Mouse (Mus musculus): ENCODE data around the gene Gabrg2.

Gabrg2 gene

DNA sequence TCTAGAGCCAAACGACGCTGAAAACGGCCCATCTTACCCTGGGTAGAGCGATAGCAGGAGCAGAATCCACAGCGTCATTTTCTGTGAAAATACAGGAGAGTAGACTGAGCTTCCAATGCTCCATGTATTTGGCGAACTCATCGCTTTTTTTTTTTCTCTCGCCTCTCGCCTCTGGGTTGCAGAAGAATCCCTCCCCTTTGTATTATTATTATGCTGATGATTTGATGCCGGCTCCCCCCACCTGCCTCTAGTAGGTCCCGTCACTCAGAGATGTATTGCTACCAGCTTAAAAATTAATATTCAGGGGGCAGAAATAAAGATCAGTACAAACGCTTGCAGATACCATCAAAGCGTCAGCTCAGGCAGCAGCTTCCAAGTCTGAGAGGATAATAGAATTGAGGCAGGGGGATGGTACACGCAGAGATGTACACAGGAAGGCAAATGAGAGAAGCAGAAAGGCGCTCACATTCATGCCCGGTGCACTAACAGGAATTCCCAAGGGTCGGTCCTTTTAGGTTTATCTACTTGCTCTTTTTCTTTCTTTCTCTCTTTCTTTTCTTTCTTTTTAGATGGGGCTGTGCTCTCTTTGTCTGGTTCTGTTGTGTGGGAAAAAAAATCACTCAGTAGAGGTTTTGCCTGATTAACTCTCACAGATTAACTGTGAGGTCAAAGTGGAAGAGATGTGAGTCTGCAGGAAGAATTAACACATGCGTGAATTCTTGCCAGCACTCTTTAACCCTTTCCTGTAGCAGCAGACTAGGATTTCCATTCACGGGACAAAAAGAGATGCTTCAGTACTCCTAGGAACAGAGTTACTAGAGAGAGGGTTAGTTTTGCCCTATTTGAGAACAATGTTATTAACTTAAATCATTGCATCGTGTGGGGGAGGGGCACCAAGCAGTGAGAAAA is at the start of gene Gabrg2:
Gene Gabrg2, minus strand, starts transcription at position 668 of the 909 bp plus-strand sequence.
- DNase-seq (ENCODE audit: low spot score in 2 of 2), result peak; percentile 51 to 60

DNA sequence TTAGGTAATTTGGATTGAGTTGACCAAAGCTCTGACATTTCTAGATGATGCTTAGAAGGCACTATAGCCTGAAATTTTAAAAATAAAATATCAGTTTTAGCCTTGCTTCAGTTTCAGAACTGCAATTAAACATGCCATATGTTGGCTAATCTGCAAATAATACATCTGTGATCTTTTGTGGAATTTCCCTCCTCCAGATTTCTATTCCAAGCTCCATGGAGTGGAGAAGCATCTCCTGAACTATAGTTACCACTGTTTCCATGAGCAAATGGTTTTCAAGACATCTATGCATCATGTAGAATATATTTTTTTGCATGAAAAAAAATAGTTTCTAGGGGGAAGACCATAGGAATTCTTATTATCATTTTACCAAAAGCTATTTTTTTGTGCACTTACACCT is 47.5 kb upstream of the Gabrg2 start:
- no peak for DNase-seq (ENCODE audit: low spot score in 2 of 2)

DNA sequence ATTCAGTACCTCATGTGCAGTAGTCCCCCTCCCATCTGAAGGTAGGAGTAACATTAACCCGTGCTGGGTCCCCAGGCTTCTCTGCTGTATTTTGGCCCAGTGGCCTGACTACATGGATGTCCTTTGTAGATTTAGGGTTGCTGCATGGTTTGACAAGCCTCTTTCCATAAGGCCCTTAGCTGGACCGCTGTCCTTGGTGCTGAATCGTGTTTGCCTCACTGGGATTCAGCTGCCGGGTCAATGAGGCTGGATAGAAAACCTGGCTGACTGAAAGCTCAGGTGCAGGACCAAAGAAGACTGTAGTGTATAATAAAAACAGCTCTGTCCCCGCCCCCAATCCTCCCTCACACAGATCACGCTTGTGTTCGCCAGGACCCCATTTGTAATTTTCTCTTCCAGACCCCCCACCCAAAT is 1.2 kb downstream of the Gabrg2 start:
- DNase-seq (ENCODE audit: low spot score in 2 of 2), result peak; percentile 61 to 66

DNA sequence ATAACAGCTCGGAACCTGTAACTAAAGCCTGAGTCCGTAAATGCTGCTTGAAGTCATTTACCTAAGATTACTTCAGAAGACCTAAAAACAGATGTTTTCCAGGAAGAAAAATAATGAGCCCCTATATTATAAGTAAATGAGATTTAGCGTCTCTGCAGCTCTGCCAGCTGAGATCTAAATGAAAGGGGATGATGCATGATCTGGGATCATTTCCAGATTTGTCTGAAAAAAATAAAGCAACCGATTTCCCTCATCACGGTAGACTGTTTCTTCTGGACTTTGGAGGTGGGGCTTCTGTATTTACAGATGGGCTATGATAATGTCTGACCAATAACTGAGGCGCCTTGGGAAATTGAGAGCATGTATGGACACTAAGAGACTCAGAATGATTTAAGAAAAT is 20.5 kb downstream of the Gabrg2 start:
- no peak for DNase-seq (ENCODE audit: low spot score in 2 of 2)

DNA sequence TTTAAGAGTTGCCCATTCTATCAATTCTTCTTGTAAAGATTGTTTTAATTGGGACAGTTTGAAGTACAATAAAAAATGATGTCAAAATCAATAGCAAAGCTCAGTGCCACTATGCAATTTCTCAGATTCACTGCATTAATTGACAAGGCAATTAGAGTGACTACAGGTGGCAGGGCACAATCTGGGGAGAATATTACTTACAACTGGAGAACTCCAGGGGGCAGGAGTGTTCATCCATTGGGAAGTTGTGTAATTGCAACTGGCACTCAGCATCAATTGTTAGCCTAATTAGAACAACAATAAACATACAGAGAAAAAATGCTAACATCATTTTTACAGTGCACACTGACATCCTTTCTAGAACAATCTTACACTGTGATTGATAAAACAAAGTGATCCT is 32.1 kb downstream of the Gabrg2 start:
- no peak for DNase-seq (ENCODE audit: low spot score in 2 of 2)

DNA sequence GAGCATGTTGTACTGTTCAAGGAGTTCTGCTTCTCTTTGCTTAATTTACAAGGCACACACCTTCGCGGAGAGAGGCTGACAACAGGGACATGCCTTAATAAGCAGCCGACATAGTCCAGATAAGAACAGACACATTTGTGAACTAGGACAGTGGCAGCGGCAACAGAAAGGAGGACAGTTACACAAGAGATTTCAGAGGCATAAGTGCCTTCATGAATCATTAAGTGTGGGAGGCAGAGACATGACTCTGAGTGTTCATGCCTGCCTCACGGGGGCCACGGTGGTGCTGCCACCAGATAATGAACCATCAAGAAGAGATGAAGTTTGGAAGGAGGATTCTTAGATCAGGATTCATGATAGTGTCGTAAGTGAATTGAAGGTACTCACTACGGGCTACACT is 38.0 kb downstream of the Gabrg2 start:
- no peak for DNase-seq (ENCODE audit: low spot score in 2 of 2)

DNA sequence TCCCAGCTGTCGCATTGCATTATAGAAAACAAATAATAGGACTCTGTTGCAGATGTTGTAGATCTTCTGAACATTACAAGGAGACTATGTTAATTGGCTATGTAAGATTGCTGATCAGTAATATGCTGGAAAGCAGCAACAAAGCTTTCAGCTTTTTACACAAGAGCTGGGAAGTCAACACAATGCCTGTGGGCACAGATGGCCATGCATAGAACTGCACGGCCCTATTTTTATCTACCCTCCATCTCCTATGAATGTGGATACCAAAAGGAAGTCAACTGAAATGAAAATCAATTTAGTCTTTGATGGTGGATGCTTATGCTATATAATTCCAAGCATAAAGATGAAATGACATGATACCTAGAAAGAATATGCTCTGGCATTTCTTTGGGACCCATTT is 47.1 kb downstream of the Gabrg2 start:
- DNase-seq (ENCODE audit: low spot score in 2 of 2), result peak in 1 of 2 experiments; percentile 34

DNA sequence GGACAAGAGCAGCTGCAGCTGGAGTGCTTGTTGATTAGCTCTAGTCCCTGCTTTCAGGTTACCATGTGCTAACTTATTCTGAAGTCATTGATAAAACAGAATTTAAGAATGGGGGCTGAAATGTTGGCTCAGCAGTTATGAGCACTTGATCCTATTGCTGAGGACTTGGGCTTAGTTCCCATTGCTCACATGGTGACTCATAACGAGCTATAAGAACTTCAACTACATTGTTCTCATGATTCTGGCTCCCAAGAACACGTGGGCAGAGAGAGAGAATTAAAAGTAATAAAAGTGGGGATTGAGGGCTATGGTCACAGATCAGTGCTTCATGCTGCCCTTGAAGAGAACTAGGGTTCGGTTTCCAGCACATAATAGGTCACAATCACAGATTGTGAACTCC is 48.8 kb downstream of the Gabrg2 start:
- no peak for DNase-seq (ENCODE audit: low spot score in 2 of 2)

DNA sequence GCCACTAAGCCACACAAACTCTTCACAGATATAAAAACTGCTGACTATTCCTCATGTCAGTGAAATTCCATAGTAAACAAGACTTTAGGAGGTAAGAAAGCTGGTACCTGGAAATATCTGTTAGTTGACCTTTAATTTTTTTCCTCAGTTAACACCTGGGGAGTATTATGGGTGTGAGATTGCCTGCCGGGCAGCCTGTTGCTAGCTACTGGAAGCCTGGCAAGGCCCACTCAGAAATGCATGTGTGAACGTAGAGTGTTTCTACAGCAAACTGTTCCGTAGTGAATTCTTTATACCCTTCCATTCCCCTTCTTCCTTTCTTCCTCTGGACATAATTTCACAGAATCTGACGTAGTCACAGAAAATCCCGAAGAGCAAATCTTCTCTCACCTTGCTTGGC is 55.2 kb downstream of the Gabrg2 start:
- DNase-seq (ENCODE audit: low spot score in 2 of 2), result no peak

DNA sequence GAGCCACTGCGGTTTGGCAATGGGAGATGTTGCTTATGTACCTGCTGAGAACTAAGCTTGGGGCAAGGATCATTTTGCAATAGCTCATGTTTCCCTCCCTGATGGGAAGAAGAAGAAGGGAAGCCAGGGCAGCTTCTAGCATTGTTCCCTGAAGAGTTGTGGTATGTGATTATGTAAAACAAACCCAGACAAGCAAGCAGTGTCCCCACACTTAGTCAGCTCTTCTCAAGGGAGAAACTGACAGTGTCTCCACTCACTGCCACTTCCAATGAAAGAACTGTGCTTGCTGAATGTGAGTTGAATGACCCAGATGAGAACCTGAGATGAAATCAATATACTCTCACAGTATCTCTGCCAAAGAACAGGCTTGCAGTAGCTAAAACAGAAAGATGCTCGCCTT is 62.7 kb downstream of the Gabrg2 start:
- DNase-seq (ENCODE audit: low spot score in 2 of 2), result no peak

DNA sequence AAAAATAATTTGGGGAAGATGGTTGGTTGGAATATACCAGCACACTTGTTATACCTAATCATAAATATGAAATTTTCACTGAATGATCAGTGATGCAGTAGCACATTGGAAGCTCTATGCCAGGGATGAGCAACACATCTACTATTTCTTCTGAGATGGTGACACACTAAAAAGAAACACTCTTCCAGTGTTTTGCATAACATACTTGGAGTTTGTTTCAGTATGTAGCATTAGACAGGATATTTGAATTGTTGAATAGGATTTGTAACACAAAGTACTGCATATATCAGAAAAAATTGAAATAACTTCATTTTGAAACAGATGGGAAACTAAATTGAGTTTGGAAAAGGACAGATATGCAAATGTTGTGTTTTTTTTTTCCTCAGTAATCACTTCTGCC is 81.8 kb downstream of the Gabrg2 start:
- DNase-seq (ENCODE audit: low spot score in 2 of 2), result no peak

DNA sequence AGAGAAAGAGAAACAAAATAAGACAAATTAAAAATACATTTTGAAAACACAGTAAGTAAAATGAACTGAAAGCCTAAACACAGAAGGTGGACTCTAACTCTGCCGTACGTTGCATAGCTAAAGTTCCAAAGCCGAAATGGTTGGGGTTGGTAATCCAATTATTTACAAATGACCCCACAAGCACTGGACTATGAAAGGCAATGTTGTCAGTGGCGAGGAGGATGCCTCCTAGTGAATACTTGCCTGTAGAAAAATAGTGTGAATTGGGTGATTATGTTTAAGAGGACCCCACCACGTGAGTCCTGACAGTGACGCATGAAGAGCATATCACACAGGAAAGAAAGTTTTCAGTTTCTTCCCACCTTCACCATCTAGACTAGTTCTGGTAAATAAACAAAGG is 86.6 kb downstream of the Gabrg2 start:
- DNase-seq (ENCODE audit: low spot score in 2 of 2), result no peak

DNA sequence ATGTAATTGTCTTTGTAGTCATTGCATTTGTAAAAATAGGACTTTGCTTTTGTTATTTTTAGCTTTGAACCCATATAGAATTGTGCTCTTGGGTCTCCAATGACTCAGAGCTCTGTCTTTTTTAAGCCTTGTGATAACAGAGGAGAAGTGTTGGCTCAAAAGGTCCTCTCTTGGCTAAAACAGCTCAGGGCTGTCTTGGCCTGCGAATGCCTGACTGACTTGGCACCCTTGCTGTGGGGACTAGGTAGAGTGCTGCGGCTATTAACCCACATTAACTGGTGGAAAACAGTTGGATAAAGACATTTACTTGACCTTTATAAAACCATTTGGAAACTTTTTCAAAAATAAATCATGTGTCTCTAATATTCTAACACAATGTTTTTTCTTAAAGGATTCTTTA is 97.0 kb downstream of the Gabrg2 start:
- no peak for DNase-seq (ENCODE audit: low spot score in 2 of 2)

All from right cerebral cortex, postnatal 10 days (tissue).